Mouse (Mus musculus) naive thymus-derived CD4-positive, alpha-beta T cell, adult 2 months (primary cell): ENCODE results near the gene Slco1b2.
"Not testable (repeated sequence)": the region's sequence is repeated elsewhere in the genome, so short reads cannot be mapped to it uniquely, and the experiment has no call there.

Experiments used
- DNase-seq: peaks from one replicate; pipeline ENCODE4 v3.0.0-alpha.2; 2011; ENCODE audit warnings: low read depth

Slco1b2 gene

GRCm38 (mm10) chr6:141629291-141629690, at the start of gene Slco1b2:
Gene Slco1b2 (plus strand): TSS chr6:141629518.
- DNase-seq, result no peak

GRCm38 (mm10) chr6:141584791-141585403, 44.4 kb upstream of the Slco1b2 start:
- no peak for DNase-seq

- no peak for DNase-seq
These were observed 39.3 kb upstream of the Slco1b2 start for GRCm38 (mm10) chr6:141590002-141590401.

- not testable (repeated sequence) for DNase-seq
These were observed 38.6 kb upstream of the Slco1b2 start for GRCm38 (mm10) chr6:141590598-141591200.

GRCm38 (mm10) chr6:141596081-141596480, 33.2 kb upstream of the Slco1b2 start:
- DNase-seq, result no peak

DNA sequence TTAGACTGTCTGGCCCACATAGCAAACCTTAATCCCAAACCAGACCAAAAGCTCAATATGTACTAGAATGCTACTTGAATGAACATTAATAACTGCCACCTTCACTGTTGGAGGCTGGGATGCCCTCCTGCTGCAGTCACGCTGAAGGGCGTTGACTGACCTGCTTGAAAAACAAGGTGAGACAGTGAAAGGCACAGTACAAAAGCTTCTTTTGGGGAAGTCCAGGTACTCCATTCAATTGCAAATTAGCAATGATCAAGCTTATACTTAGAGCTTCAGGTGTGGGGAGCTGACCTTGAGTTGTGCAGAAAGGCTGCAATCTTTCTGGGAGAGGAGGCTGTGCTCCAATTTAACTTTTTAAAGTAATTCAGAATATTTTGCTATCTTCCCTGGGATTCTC, 32.3 kb upstream of the Slco1b2 start:
- DNase-seq, result no peak

DNA sequence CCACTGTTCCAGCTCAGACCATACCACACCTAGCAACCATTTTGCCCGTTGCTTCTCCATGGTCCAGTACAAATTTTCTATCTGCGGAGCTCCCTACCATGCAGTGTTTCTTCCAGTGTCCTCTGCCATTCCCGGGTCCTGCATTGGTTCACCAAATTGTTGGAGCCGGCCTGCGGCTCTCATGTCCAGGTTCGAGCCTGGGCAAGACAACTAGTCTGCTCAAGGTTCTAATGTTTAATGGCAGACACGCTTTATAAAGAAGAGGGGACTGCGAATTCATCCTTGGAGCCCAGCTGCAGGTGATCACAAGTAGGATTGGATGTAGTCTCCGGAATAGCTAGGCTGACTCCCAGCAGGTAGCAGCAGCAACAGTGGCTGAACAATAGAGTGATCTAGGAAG, 28.4 kb upstream of the Slco1b2 start:
- no peak for DNase-seq

- no peak for DNase-seq
These were observed 18.5 kb upstream of the Slco1b2 start for GRCm38 (mm10) chr6:141610702-141611260.

DNA sequence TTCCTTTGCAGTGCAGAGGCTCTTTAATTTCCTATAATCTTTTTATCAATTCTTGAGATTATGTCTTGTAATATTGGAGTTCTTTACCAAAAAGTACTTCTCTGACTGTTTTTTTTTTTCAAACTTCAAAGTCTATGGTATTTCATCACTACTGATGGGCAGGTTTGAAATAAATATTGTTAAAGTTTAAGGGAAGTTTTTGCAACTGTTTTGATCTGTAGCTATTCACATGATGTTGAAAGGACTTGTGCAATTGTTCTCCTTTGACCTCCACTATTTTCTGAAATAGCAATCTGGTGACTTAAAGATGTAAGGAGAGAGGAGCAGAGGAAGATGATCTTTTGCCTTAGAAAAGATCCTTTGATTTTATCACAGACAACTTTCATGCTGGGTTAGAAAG, 15.3 kb upstream of the Slco1b2 start:
- no peak for DNase-seq

- DNase-seq, result no peak
These were observed 14.0 kb upstream of the Slco1b2 start for GRCm38 (mm10) chr6:141615348-141615747.

DNA sequence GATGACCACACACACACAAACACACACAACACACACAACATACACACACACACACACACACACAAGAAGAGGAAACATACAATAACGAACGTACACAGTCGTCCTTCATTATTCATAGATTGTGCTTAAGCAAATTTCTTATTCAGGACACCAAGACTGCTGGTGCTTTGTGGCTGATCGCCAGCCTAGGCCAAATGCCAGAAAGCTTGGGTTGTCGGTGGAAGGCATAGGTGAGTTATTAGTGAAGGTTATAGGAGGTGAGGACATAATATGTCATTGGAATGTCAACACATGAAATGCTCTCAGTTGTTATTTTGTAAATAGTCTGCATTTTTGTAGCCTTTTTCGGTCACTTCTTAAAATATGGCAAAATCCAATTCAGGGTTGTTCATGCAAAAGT, 3.6 kb downstream of the Slco1b2 start:
- no peak for DNase-seq

DNA sequence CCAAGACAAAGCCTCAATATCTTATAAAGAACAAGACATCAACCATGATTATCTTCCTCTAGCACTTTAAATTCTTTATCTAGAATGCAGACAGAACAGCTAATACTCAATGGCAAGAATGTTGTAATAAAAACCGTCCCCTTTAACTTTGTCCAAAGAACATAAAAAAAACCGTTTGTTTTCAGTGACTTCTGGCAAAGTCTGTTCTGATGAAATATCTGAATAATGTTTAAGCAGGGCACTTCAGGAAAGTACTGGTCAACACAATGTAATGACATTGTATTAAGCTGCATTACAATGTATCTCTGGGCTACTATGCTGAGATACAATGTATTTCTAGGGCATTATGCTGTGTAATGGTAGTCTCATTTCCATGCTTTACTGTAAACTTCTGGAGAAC, 5.9 kb downstream of the Slco1b2 start:
- DNase-seq, result no peak

DNA sequence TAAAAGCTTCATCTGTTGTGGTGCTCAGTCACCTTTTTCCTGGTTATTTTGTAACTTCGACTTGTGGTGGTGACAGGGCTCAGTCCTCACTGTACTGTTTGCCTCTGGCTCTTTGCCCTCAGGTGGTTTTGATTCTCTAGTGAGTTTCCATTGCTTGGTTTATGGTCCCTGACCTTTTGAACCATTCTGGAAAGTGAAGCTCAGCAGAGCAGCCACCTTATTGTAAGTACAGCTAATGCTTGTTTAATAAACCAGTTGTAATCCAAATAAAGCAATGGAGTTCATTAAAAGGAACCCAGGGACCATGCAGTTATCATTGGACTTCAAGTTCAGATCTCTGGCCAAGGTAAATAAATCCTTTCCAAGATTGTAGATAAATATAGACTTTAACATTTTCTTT, 11.3 kb downstream of the Slco1b2 start:
- DNase-seq, result no peak

GRCm38 (mm10) chr6:141687008-141687407, 57.7 kb downstream of the Slco1b2 start:
- no peak for DNase-seq

- DNase-seq, result no peak
These were observed 61.9 kb downstream of the Slco1b2 start for GRCm38 (mm10) chr6:141691246-141691645.
